Mouse (Mus musculus) CD4-positive, CD25-positive, alpha-beta regulatory T cell (primary cell): ENCODE data around the gene Olfr313. TPM values are rescaled to one million over a fixed set of nuclear protein-coding genes. Genes with fewer than 3 reads are reported as not detected.

ENCODE experiments used
- polyA plus RNA-seq: library from polyadenylated mRNA; unstranded; fragments of 100-300 nt; shearing (Covaris generic); gene quantifications from one replicate; pipeline ENCODE4 v1.2.1, GENCODE M21; 2017

The Olfr313 gene
- not detected for polyA plus RNA-seq

GRCm38 (mm10) chr11:58814700-58815099 is at the start of gene Olfr313:
TSS of gene Olfr313 (plus strand) at chr11:58815000.

DNA sequence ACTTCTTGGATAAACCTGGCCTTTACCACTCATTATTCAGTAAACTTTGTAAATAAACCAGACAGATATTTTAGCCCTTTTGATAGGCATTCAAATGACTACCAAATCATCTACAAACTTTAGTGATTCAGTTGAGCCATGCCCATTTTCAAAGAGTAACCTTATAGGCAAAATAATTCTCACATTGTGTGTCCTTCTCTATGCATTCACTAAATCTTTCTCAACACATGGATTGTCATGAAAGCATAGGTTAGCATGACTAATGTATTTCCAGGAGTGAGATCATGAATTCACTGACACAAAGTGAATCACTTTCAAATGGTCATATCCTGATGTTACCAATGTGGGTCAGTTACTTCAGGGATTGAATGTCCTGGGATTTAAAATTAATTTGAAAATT is 41.9 kb upstream of the Olfr313 start, which contains the start of gene Olfr315:
Gene Olfr315, plus strand, starts transcription at position 301 of the 400 bp plus-strand sequence.

GRCm38 (mm10) chr11:58782480-58783089 is 32.2 kb upstream of the Olfr313 start, which contains the start of gene Olfr314:
TSS of gene Olfr314 (plus strand) at chr11:58782952.

DNA sequence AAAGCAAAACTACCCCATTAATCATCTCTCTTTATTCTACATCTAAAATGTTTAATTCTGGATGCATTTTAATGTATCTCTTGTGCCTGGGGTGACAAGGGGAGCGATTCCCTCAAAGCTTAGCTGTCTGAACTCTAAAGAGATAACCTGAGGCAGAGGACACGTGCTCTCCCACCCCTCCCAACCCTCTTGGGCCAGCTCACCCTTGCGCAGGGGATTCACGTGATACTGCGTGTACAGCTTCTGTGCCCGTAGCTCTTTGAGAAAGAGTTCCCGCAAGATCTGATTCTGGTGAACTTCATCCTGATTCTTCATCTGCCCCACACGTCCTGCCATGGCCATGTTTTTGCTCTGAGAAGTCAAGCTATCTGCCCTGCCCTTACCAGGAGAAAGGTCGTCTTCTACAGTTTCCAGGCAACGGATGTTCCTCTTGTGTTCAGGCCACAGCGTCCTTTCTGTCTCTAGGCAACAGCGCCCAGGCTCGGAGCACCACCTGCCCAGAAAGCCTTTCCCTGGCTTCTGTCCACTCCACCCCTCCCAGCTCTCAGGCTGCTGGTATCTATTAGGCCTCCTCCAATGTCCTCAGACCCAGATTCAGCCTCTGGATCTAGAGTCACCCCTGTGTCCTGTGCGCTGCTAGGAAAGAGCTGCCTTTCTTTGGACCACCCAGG is 13.1 kb upstream of the Olfr313 start, which contains the start of gene Fam183b:
Gene Fam183b, minus strand, starts transcription at position 403 of the 671 bp plus-strand sequence.

GRCm38 (mm10) chr11:58828937-58829336 is 14.1 kb downstream of the Olfr313 start, which contains the start of gene Olfr312:
TSS of gene Olfr312 (plus strand) at chr11:58829237.

GRCm38 (mm10) chr11:58838951-58839350 is 24.2 kb downstream of the Olfr313 start, which contains the start of gene Olfr311:
TSS of gene Olfr311 (plus strand) at chr11:58839251.

GRCm38 (mm10) chr11:58846919-58847461 is 32.2 kb downstream of the Olfr313 start, which contains the start of gene Gm12258:
TSS of gene Gm12258 (plus strand) at chr11:58847158.

GRCm38 (mm10) chr11:58867039-58867953 is 52.5 kb downstream of the Olfr313 start, which contains the start of gene 2810021J22Rik:
TSS of gene 2810021J22Rik (plus strand) at chr11:58867216.

Other genes starting within 250 kb of the Olfr313 start
- gene Olfr224, start 244.4 kb upstream of the Olfr313 start, polyA plus RNA-seq: not detected
- gene Olfr325, start 237.3 kb upstream of the Olfr313 start, polyA plus RNA-seq: not detected
- gene Olfr324, start 219.9 kb upstream of the Olfr313 start, polyA plus RNA-seq: not detected
- not detected for gene 2210407C18Rik, start 198.9 kb upstream of the Olfr313 start, polyA plus RNA-seq
- not detected for gene Olfr323, start 184.5 kb upstream of the Olfr313 start, polyA plus RNA-seq
- not detected for gene Trim58, start 174.5 kb upstream of the Olfr313 start, polyA plus RNA-seq
- gene Olfr322, start 156.2 kb upstream of the Olfr313 start, polyA plus RNA-seq: not detected
- gene Olfr320, start 133.9 kb upstream of the Olfr313 start, polyA plus RNA-seq: not detected
- not detected for gene Olfr319, start 115.8 kb upstream of the Olfr313 start, polyA plus RNA-seq
- not detected for gene Olfr318, start 91.0 kb upstream of the Olfr313 start, polyA plus RNA-seq
- gene Olfr317, start 75.8 kb upstream of the Olfr313 start, polyA plus RNA-seq: not detected
- gene Olfr316, start 62.3 kb upstream of the Olfr313 start, polyA plus RNA-seq: not detected
- not detected for gene Olfr315, start 41.8 kb upstream of the Olfr313 start, polyA plus RNA-seq
- gene Olfr314, start 32.0 kb upstream of the Olfr313 start, polyA plus RNA-seq: not detected
- 0.66 TPM for gene Fam183b, start 13.0 kb upstream of the Olfr313 start, polyA plus RNA-seq
- not detected for gene Olfr312, start 14.2 kb downstream of the Olfr313 start, polyA plus RNA-seq
- not detected for gene Olfr311, start 24.3 kb downstream of the Olfr313 start, polyA plus RNA-seq
- 10.4 TPM for gene Gm12258, start 32.2 kb downstream of the Olfr313 start, polyA plus RNA-seq
- 11.1 TPM for gene 2810021J22Rik, start 52.2 kb downstream of the Olfr313 start, polyA plus RNA-seq
- gene Zfp39, start 89.2 kb downstream of the Olfr313 start, polyA plus RNA-seq: 11.0 TPM
- not detected for gene Btnl10, start 102.9 kb downstream of the Olfr313 start, polyA plus RNA-seq
- 302 TPM for gene Rnf187, start 123.9 kb downstream of the Olfr313 start, polyA plus RNA-seq
- 22.4 TPM for gene Hist3h2ba, start 133.9 kb downstream of the Olfr313 start, polyA plus RNA-seq
- gene Hist3h2a, start 139.7 kb downstream of the Olfr313 start, polyA plus RNA-seq: 20.4 TPM
- 0.34 TPM for gene Trim17, start 139.7 kb downstream of the Olfr313 start, polyA plus RNA-seq
- 55.0 TPM for gene Trim11, start 163.1 kb downstream of the Olfr313 start, polyA plus RNA-seq